Mouse (Mus musculus): ENCODE measurements at regions not wholly inside any gene's neighbourhood (a gene's known extent, or its start where the extent isn't known, plus 50 kb on each side); places are given as distances from the start of the nearest gene placed in this dataset.

DNA sequence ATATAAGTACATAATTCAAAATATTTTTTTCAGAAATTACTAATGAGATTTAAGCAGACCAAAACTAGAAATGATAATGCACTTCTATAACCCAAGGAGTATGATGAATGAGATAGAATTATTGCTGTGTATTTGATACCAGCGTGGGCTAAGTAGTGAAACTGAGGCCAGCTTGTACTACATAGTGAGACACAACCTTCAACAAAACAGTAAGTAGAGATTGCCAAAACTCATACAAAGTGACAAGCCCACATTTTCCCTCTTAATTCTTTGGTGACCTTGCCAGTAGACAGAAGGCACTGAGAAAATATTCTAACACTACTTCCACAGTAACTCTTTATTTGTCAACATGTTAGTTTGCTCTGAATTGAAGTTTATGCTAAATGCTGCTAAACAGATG is 84.8 kb downstream of the 4933402E13Rik start:
- DNase-seq (ENCODE audit: low spot score in 2 of 2), result no peak

GRCm38 (mm10) chrX:62410901-62411300 is 56.9 kb upstream of the 4931400O07Rik start:
- DNase-seq (ENCODE audit: low spot score in 2 of 2), result peak in 1 of 2 experiments; percentile 1

Data from frontal cortex, postnatal 10 days (tissue).